Mouse (Mus musculus): ENCODE results near the gene Myct1.

DNA sequence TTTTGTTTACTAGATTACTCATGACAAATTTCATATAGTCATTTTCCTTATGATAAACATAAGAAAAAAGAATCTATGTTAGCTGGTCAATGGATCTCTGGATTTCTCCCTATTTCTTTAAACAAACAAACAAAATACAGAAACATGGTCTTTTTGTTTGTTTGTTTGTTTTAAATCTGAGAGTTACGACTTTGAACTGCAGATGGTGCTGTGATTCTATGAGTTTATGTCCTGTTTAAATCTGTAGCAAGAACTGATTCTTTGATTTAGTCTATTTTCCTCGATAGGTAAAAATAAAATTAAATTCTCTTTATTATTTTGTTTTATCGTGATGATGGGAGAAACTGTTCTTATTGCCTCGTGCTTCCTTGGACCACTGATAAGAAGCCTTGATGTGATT is 43.7 kb downstream of the Myct1 start:
- no peak for TF ChIP-seq CTCF (IDR thresholded peaks at IDR 0.05; ENCODE audit: control insufficient read depth, insufficient read depth, low read length)
- TF ChIP-seq POLR2A (IDR thresholded peaks at IDR 0.05; ENCODE audit: borderline replicate concordance, control insufficient read depth, low read depth, low read length) = no peak
